Mouse (Mus musculus) liver, embryonic 16.5 days (tissue): Measurements from ENCODE around the gene Nos3. TPM values are rescaled to one million over a fixed set of nuclear protein-coding genes. Genes with fewer than 3 reads are reported as not detected.

Source experiments
- ATAC-seq: fragments of 200-750 bp; cut with Nextera tagmentation; 2 replicates; pipeline ENCODE4 v1.8.0; 2017; ENCODE audit warnings: low read depth, mild to moderate bottlenecking, moderate number of reproducible peaks, moderate library complexity
- H3K27ac ChIP-seq: fragments of 300-500 bp; sonication (generic); 2 replicates; pipeline ENCODE4 v1.5.1; 2014; ENCODE audit warnings: mild to moderate bottlenecking, low read length
- H3K27me3 ChIP-seq: fragments of 300-500 bp; sonication (generic); 2 replicates; pipeline ENCODE4 v1.6.1; 2014; ENCODE audit warnings: low read depth, low read length, mixed read lengths; ENCODE audit not compliant: control insufficient read depth, insufficient read depth
- H3K36me3 ChIP-seq: fragments of 300-500 bp; sonication (generic); 2 replicates; pipeline ENCODE4 v1.6.1; 2014; ENCODE audit warnings: mild to moderate bottlenecking; ENCODE audit not compliant: control insufficient read depth, insufficient read depth
- H3K4me1 ChIP-seq: fragments of 300-500 bp; sonication (generic); 2 replicates; pipeline ENCODE4 v1.6.1; 2014; ENCODE audit warnings: low read depth, low read length, mixed read lengths; ENCODE audit not compliant: control insufficient read depth
- H3K4me2 ChIP-seq: fragments of 300-500 bp; sonication (generic); 2 replicates; pipeline ENCODE4 v1.6.1; 2014; ENCODE audit warnings: low read depth, low read length, mixed read lengths
- H3K4me3 ChIP-seq: fragments of 300-500 bp; sonication (generic); 2 replicates; pipeline ENCODE4 v1.5.1; 2014; ENCODE audit warnings: low read depth, mild to moderate bottlenecking, low read length
- H3K9ac ChIP-seq: fragments of 300-500 bp; sonication (generic); 2 replicates; pipeline ENCODE4 v1.6.1; 2014; ENCODE audit warnings: low read depth, low read length
- H3K9me3 ChIP-seq: fragments of 300-500 bp; sonication (generic); replicated peaks from 2 replicates; pipeline ENCODE4 v1.6.1; 2016; ENCODE audit warnings: low read length; ENCODE audit not compliant: control insufficient read depth
- WGBS: fragments of 180-500 bp; shearing (Covaris S2); extraction: QIAGEN DNeasy Blood & Tissue Kit; methylation state at CpG from one replicate; pipeline ENCODE4 v1.1.7; 2014; ENCODE audit not compliant: insufficient replicate concordance; 5-methylcytosine and 5-hydroxymethylcytosine counted together
- polyA plus RNA-seq: library from polyadenylated mRNA; unstranded; fragments of >200 nt; fragmentation: Nextera tagmentation; extraction: Ambion mirVana; gene quantifications from 2 replicates; pipeline ENCODE4 v1.2.1, GENCODE M21; 2015

Gene Nos3
- polyA plus RNA-seq, 1 experiment from 2014 or later: 2.2 TPM

- no peaks in the 10 kb centered on the region for H3K36me3 ChIP-seq
- H3K4me3 ChIP-seq: no peak overlapping the region
- no peaks in the 10 kb centered on the region for H3K27me3 ChIP-seq
- no peaks in the 10 kb centered on the region for H3K9me3 ChIP-seq
- ATAC-seq: peak; percentile 35
- H3K4me1 ChIP-seq: no peaks in the 10 kb centered on the region
- H3K4me2 ChIP-seq: no peak overlapping the region
- WGBS: 3% methylated on average over 7 of the region's 7 CpGs
- no peak overlapping the region for H3K27ac ChIP-seq
- H3K9ac ChIP-seq: no peak overlapping the region
These were observed 3.7 kb upstream of the Nos3 start for GRCm38 (mm10) chr5:24360792-24361454.

- ATAC-seq: no peak
- Histone ChIP-seq H3K27me3 (no peaks in the 10 kb centered on the region), H3K4me3 (no peak overlapping the region), H3K9me3 (no peaks in the 10 kb centered on the region), H3K4me1 (no peaks in the 10 kb centered on the region), H3K9ac (no peak overlapping the region), H3K27ac (no peak overlapping the region), H3K36me3 (no peaks in the 10 kb centered on the region), H3K4me2 (no peak overlapping the region)
- WGBS: 35% methylated on average over 2 of the region's 2 CpGs
These were observed 1.1 kb upstream of the Nos3 start for GRCm38 (mm10) chr5:24363467-24363866.

GRCm38 (mm10) chr5:24364061-24364460 lies 549 bp upstream of the Nos3 start:
- Histone ChIP-seq H3K36me3 (no peaks in the 10 kb centered on the region), H3K9me3 (no peaks in the 10 kb centered on the region), H3K4me3 (no peak overlapping the region), H3K27ac (no peak overlapping the region), H3K9ac (no peak overlapping the region), H3K27me3 (no peaks in the 10 kb centered on the region), H3K4me2 (no peak overlapping the region), H3K4me1 (no peaks in the 10 kb centered on the region)
- 45% methylated on average over 3 of the region's 3 CpGs for WGBS
- ATAC-seq: no peak

- WGBS: 57% methylated on average over 10 of the region's 10 CpGs
- H3K9me3 ChIP-seq: no peaks in the 10 kb centered on the region
- H3K9ac ChIP-seq: no peak overlapping the region
- no peak overlapping the region for H3K4me2 ChIP-seq
- peak overlapping the region; percentile 9; the same call in 1 of the 2 replicates for H3K4me3 ChIP-seq
- H3K4me1 ChIP-seq: no peaks in the 10 kb centered on the region
- H3K36me3 ChIP-seq: no peaks in the 10 kb centered on the region
- no peak overlapping the region; the same call in 1 of the 2 replicates for H3K27ac ChIP-seq
- no peak for ATAC-seq
- H3K27me3 ChIP-seq: no peaks in the 10 kb centered on the region
These were observed 353 bp downstream of the Nos3 start for GRCm38 (mm10) chr5:24364963-24365362.

GRCm38 (mm10) chr5:24365528-24365927 lies 918 bp downstream of the Nos3 start:
- no peaks in the 10 kb centered on the region for H3K36me3 ChIP-seq
- no peak overlapping the region for H3K4me3 ChIP-seq
- no peaks in the 10 kb centered on the region for H3K27me3 ChIP-seq
- no peak for ATAC-seq
- H3K9me3 ChIP-seq: no peaks in the 10 kb centered on the region
- 11% methylated on average over 5 of the region's 5 CpGs for WGBS
- H3K4me1 ChIP-seq: no peaks in the 10 kb centered on the region
- H3K9ac ChIP-seq: no peak overlapping the region
- H3K27ac ChIP-seq: no peak overlapping the region
- no peak overlapping the region for H3K4me2 ChIP-seq

- Histone ChIP-seq H3K4me2 (no peak overlapping the region), H3K4me1 (no peaks in the 10 kb centered on the region), H3K27me3 (no peaks in the 10 kb centered on the region), H3K27ac (no peak overlapping the region), H3K9me3 (no peaks in the 10 kb centered on the region), H3K4me3 (no peak overlapping the region), H3K9ac (no peak overlapping the region), H3K36me3 (no peaks in the 10 kb centered on the region)
- 50% methylated on average over 9 of the region's 9 CpGs for WGBS
- ATAC-seq: no peak
These were observed 1.8 kb downstream of the Nos3 start for GRCm38 (mm10) chr5:24366426-24366825.

GRCm38 (mm10) chr5:24369767-24370166 lies 5.2 kb downstream of the Nos3 start:
- Histone ChIP-seq H3K4me2 (no peak overlapping the region), H3K27ac (no peak overlapping the region), H3K9me3 (no peaks in the 10 kb centered on the region), H3K9ac (no peak overlapping the region), H3K4me1 (no peaks in the 10 kb centered on the region), H3K36me3 (no peaks in the 10 kb centered on the region), H3K4me3 (no peak overlapping the region), H3K27me3 (no peaks in the 10 kb centered on the region)
- ATAC-seq: no peak
- 60% methylated on average over 9 of the region's 9 CpGs for WGBS

- Histone ChIP-seq H3K4me2 (no peak overlapping the region), H3K9me3 (no peaks in the 10 kb centered on the region), H3K4me3 (no peak overlapping the region), H3K27ac (no peak overlapping the region), H3K27me3 (no peaks in the 10 kb centered on the region), H3K9ac (no peak overlapping the region), H3K4me1 (no peaks in the 10 kb centered on the region), H3K36me3 (no peaks in the 10 kb centered on the region)
- ATAC-seq: no peak
- 75% methylated on average over 5 of the region's 5 CpGs for WGBS
These were observed 9.2 kb downstream of the Nos3 start for GRCm38 (mm10) chr5:24373807-24374206.

GRCm38 (mm10) chr5:24374216-24374615 lies 9.6 kb downstream of the Nos3 start:
- H3K27ac ChIP-seq: no peak overlapping the region
- no peak for ATAC-seq
- no peaks in the 10 kb centered on the region for H3K4me1 ChIP-seq
- H3K27me3 ChIP-seq: no peaks in the 10 kb centered on the region
- 65% methylated on average over 6 of the region's 6 CpGs for WGBS
- H3K4me3 ChIP-seq: no peak overlapping the region
- no peak overlapping the region for H3K4me2 ChIP-seq
- H3K9me3 ChIP-seq: no peaks in the 10 kb centered on the region
- no peak overlapping the region for H3K9ac ChIP-seq
- no peaks in the 10 kb centered on the region for H3K36me3 ChIP-seq
